32 mouse cellular contexts compared by ENCODE assay signal in genomic region chr4:120521761-120522160, GRCm38 (mm10). TPM values are rescaled to one million over a fixed set of nuclear protein-coding genes. Genes with fewer than 3 reads are reported as not detected.
"Had no signal": no experiment of that assay in that cellular context is flagged by ENCODE, and none has a peak within 500 bp of the region (broad histone marks: within the 10 kb centered on the region; RNA-seq: fewer than 3 reads in every experiment).

No protein-coding gene starts in this region.

- H3K27me3 ChIP-seq: embryonic facial prominence, embryonic 12.5 days; embryonic facial prominence, embryonic 13.5 days; embryonic facial prominence, embryonic 15.5 days; forebrain, embryonic 12.5 days; forebrain, embryonic 13.5 days; forebrain, embryonic 15.5 days had no signal

- H3K27ac ChIP-seq: embryonic facial prominence, embryonic 10.5 days; embryonic facial prominence, embryonic 12.5 days; embryonic facial prominence, embryonic 13.5 days; embryonic facial prominence, embryonic 15.5 days; forebrain, embryonic 10.5 days; forebrain, embryonic 12.5 days; forebrain, embryonic 13.5 days; forebrain, embryonic 15.5 days; gastrocnemius, adult 2 months; heart, adult 2 months had no signal

- H3K4me3 ChIP-seq: embryonic facial prominence, embryonic 10.5 days; embryonic facial prominence, embryonic 12.5 days; embryonic facial prominence, embryonic 13.5 days; embryonic facial prominence, embryonic 15.5 days; erythroblast, embryonic 14.5 days; forebrain, embryonic 10.5 days; forebrain, embryonic 12.5 days; forebrain, embryonic 13.5 days; forebrain, embryonic 15.5 days; gastrocnemius, adult 2 months; heart, adult 2 months had no signal

- H3K4me2 ChIP-seq: embryonic facial prominence, embryonic 12.5 days; embryonic facial prominence, embryonic 13.5 days; embryonic facial prominence, embryonic 15.5 days; forebrain, embryonic 12.5 days; forebrain, embryonic 13.5 days; forebrain, embryonic 15.5 days had no signal

- ATAC-seq: forebrain, embryonic 13.5 days; forebrain, embryonic 14.5 days; forebrain, embryonic 15.5 days; forebrain, embryonic 16.5 days; forebrain, postnatal 0 days had no signal

- H3K9me3 ChIP-seq: embryonic facial prominence, embryonic 10.5 days; embryonic facial prominence, embryonic 12.5 days; embryonic facial prominence, embryonic 13.5 days; embryonic facial prominence, embryonic 15.5 days; forebrain, embryonic 10.5 days; forebrain, embryonic 12.5 days; forebrain, embryonic 13.5 days; forebrain, embryonic 15.5 days had no signal

- H3K9ac ChIP-seq: embryonic facial prominence, embryonic 12.5 days; embryonic facial prominence, embryonic 13.5 days; embryonic facial prominence, embryonic 15.5 days; forebrain, embryonic 12.5 days; forebrain, embryonic 13.5 days; forebrain, embryonic 15.5 days; forebrain, postnatal 0 days had no signal

- H3K4me1 ChIP-seq: embryonic facial prominence, embryonic 10.5 days; embryonic facial prominence, embryonic 12.5 days; embryonic facial prominence, embryonic 13.5 days; embryonic facial prominence, embryonic 15.5 days; forebrain, embryonic 10.5 days; forebrain, embryonic 12.5 days; forebrain, embryonic 13.5 days; forebrain, embryonic 15.5 days had no signal

- DNase-seq: cerebellum, adult 2 months; cerebellum, adult 8-10 months; cerebellum, adult 9-10 months; cerebellum, adult 9-11 months; cerebellum, postnatal 10 days; cerebellum, postnatal 14 days; cerebellum, postnatal 25 days; cerebellum, postnatal 36 days; embryo, embryonic 11 days; forebrain, postnatal 0 days; gastrocnemius, adult 2 months; gastrocnemius, postnatal 10 days; gastrocnemius, postnatal 14 days; gastrocnemius, postnatal 25 days; gastrocnemius, postnatal 36 days; heart, adult 18-20 months; heart, adult 2 months had no signal

RNA-seq across cellular contexts. Expression of gene Slfnl1, which starts 10.3 kb away (rescaled TPM):
- total RNA-seq: forebrain, postnatal 0 days; gastrocnemius, postnatal 14 days; gastrocnemius, postnatal 25 days; granulocyte monocyte progenitor cell, adult 5-6 weeks; heart, adult 18-20 months; heart, adult 2 months had no signal
- polyA plus RNA-seq: embryonic facial prominence, embryonic 10.5 days; embryonic facial prominence, embryonic 11.5 days; embryonic facial prominence, embryonic 12.5 days; embryonic facial prominence, embryonic 13.5 days; embryonic facial prominence, embryonic 14.5 days; erythroblast, embryonic 14.5 days; forebrain, embryonic 10.5 days; forebrain, embryonic 11.5 days; forebrain, embryonic 12.5 days; forebrain, embryonic 13.5 days; forebrain, embryonic 14.5 days; forebrain, embryonic 15.5 days; forebrain, embryonic 16.5 days; forebrain, postnatal 0 days had no signal
